9 mouse cellular contexts compared by ENCODE assay signal in the genomic region with DNA sequence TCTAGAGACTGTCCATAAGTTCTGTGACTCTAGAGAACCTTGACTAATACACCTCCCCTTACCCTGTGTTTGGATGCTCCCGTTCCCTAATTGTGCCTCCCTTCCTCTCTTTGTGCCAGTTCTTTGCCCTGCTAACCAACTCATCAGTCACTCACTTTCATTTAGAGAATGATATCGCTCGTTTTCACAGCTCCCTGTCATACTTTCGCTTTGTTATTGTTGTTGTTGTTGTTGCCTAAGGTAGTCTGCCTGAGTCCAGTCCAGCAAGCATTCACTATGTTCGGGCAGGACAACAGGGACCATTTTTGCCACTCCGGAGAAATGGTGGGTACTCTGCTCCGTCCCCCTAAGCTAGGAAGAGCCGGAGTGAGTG. TPM values are rescaled to one million over a fixed set of nuclear protein-coding genes. Genes with fewer than 3 reads are reported as not detected.
DNase-seq lines count a peak whose midpoint lies in the region; ATAC-seq and TF ChIP-seq lines count a peak whose summit lies in the region.
"Had no signal": no experiment of that assay in that cellular context is flagged by ENCODE, and none has a peak within 500 bp of the region (broad histone marks: within the 10 kb centered on the region; RNA-seq: fewer than 3 reads in every experiment).

No protein-coding gene starts in this region.

- no peak for TF ChIP-seq CTCF in bone marrow, adult 2 months (IDR thresholded peaks at IDR 0.05; ENCODE audit: control insufficient read depth, insufficient read depth, low read length)

- WGBS in bone marrow, adult 2 months, result 13% methylated on average over 8 of the region's 8 CpGs
- WGBS in hindbrain, embryonic 11.5 days, result 69% methylated on average over 8 of the region's 8 CpGs

- H3K27me3 ChIP-seq in hindbrain, embryonic 11.5 days (ENCODE audit: control insufficient read depth, insufficient read depth, low read length), result no peaks in the 10 kb centered on the region
- H3K27me3 ChIP-seq in megakaryocyte, embryonic 14.5 days (replicated peaks), result peaks cover 5% of the 10 kb centered on the region

- H3K4me2 ChIP-seq in hindbrain, embryonic 11.5 days (replicated peaks; ENCODE audit: low read depth, low read length), result peak overlapping the region; percentile 22; the same call in 1 of the 2 replicates

- no peak overlapping the region for H3K27ac ChIP-seq in bone marrow, adult 2 months (ENCODE audit: control insufficient read depth, insufficient read depth, low read depth, low read length, poor library complexity)
- H3K27ac ChIP-seq in hindbrain, embryonic 11.5 days (ENCODE audit: low read depth, low read length), result no peak overlapping the region

- H3K36me3 ChIP-seq in hindbrain, embryonic 11.5 days (ENCODE audit: control insufficient read depth, insufficient read depth, low read length), result no peaks in the 10 kb centered on the region
- H3K36me3 ChIP-seq in megakaryocyte, embryonic 14.5 days (replicated peaks; ENCODE audit: low read length), result no peaks in the 10 kb centered on the region

- no peak overlapping the region for H3K9ac ChIP-seq in hindbrain, embryonic 11.5 days (ENCODE audit: low read depth, low read length)

- no peak for TF ChIP-seq POLR2A in bone marrow, adult 2 months (IDR thresholded peaks at IDR 0.05; ENCODE audit: borderline replicate concordance, control insufficient read depth, low read depth, low read length)

- no peak for ATAC-seq in hindbrain, embryonic 11.5 days (ENCODE audit: low FRiP score)

- H3K4me3 ChIP-seq in bone marrow, adult 2 months (replicated peaks; ENCODE audit: control insufficient read depth, low read depth, low read length), result peak overlapping the region; percentile 86
- no peak overlapping the region for H3K4me3 ChIP-seq in hindbrain, embryonic 11.5 days (ENCODE audit: low read depth, low read length)
- H3K4me3 ChIP-seq in megakaryocyte, embryonic 14.5 days (replicated peaks), result peak overlapping the region; percentile 95

- DNase-seq in heart, adult 8-10 months (ENCODE audit: low spot score), result peak; percentile 2
- no peak for DNase-seq in heart, postnatal 4 days
- no peak for DNase-seq in hindbrain, embryonic 11.5 days (ENCODE audit: low spot score)
- no peak for DNase-seq in right cerebral cortex, postnatal 36 days (ENCODE audit: low spot score in 2 of 2)
- no peak for DNase-seq in gastrocnemius, postnatal 25 days
- no peak for DNase-seq in adrenal gland, postnatal 36 days

- H3K9me3 ChIP-seq in hindbrain, embryonic 11.5 days (ENCODE audit: control insufficient read depth, low read length), result no peaks in the 10 kb centered on the region
- H3K9me3 ChIP-seq in megakaryocyte, embryonic 14.5 days, result no peaks in the 10 kb centered on the region

- H3K4me1 ChIP-seq in bone marrow, adult 2 months (ENCODE audit: control insufficient read depth, insufficient read depth, low read length), result no peaks in the 10 kb centered on the region
- H3K4me1 ChIP-seq in hindbrain, embryonic 11.5 days (replicated peaks; ENCODE audit: control insufficient read depth, insufficient read depth, low read length), result no peaks in the 10 kb centered on the region
- H3K4me1 ChIP-seq in megakaryocyte, embryonic 14.5 days, result peaks cover 12% of the 10 kb centered on the region

RNA-seq across cellular contexts. Expression of a gene that starts 3.6 kb away (rescaled TPM):
- total RNA-seq in heart, adult 8-10 months (2022), result not detected
- total RNA-seq in heart, postnatal 4 days (2021), result not detected
- 1.9 TPM in 1 of 2 replicates, not detected in the other for polyA plus RNA-seq in bone marrow, adult 2 months (2011; ENCODE audit: insufficient read depth, insufficient read length, low replicate concordance, missing spikeins)
- polyA plus RNA-seq in hindbrain, embryonic 11.5 days (2014; fragmentation: Nextera tagmentation; extraction: Ambion mirVana), result not detected in 2 replicates
- not detected in 2 replicates for polyA plus RNA-seq in megakaryocyte, embryonic 14.5 days (2012; ENCODE audit: insufficient read depth, low replicate concordance)
- not detected for total RNA-seq in gastrocnemius, postnatal 25 days (2021)
- total RNA-seq in adrenal gland, postnatal 36 days (2021), result not detected
- total RNA-seq: megakaryocyte-erythroid progenitor cell, adult 5-6 weeks had no signal

RNA-seq across cellular contexts. Expression of a gene that starts 6.5 kb away (rescaled TPM):
- not detected for total RNA-seq in heart, adult 8-10 months (2022)
- total RNA-seq in heart, postnatal 4 days (2021), result not detected
- polyA plus RNA-seq in bone marrow, adult 2 months (2011; ENCODE audit: insufficient read depth, insufficient read length, low replicate concordance, missing spikeins), result not detected in 2 replicates
- polyA plus RNA-seq in hindbrain, embryonic 11.5 days (2014; fragmentation: Nextera tagmentation; extraction: Ambion mirVana), result not detected in 2 replicates
- not detected in 2 replicates for polyA plus RNA-seq in megakaryocyte, embryonic 14.5 days (2012; ENCODE audit: insufficient read depth, low replicate concordance)
- total RNA-seq in gastrocnemius, postnatal 25 days (2021), result not detected
- not detected for total RNA-seq in adrenal gland, postnatal 36 days (2021)
- total RNA-seq: megakaryocyte-erythroid progenitor cell, adult 5-6 weeks had no signal

RNA-seq across cellular contexts. Expression of a gene that starts 36.0 kb away (rescaled TPM):
- not detected for total RNA-seq in heart, adult 8-10 months (2022)
- not detected for total RNA-seq in heart, postnatal 4 days (2021)
- not detected in 2 replicates for polyA plus RNA-seq in bone marrow, adult 2 months (2011; ENCODE audit: insufficient read depth, insufficient read length, low replicate concordance, missing spikeins)
- polyA plus RNA-seq in hindbrain, embryonic 11.5 days (2014; fragmentation: Nextera tagmentation; extraction: Ambion mirVana), result not detected in 2 replicates
- not detected in 2 replicates for polyA plus RNA-seq in megakaryocyte, embryonic 14.5 days (2012; ENCODE audit: insufficient read depth, low replicate concordance)
- not detected for total RNA-seq in gastrocnemius, postnatal 25 days (2021)
- not detected for total RNA-seq in adrenal gland, postnatal 36 days (2021)
- total RNA-seq: megakaryocyte-erythroid progenitor cell, adult 5-6 weeks had no signal

RNA-seq across cellular contexts. Expression of a gene that starts 37.5 kb away (rescaled TPM):
- total RNA-seq in heart, adult 8-10 months (2022), result not detected
- total RNA-seq in heart, postnatal 4 days (2021), result not detected
- not detected in 2 replicates for polyA plus RNA-seq in bone marrow, adult 2 months (2011; ENCODE audit: insufficient read depth, insufficient read length, low replicate concordance, missing spikeins)
- not detected in 2 replicates for polyA plus RNA-seq in hindbrain, embryonic 11.5 days (2014; fragmentation: Nextera tagmentation; extraction: Ambion mirVana)
- not detected in 2 replicates for polyA plus RNA-seq in megakaryocyte, embryonic 14.5 days (2012; ENCODE audit: insufficient read depth, low replicate concordance)
- not detected for total RNA-seq in gastrocnemius, postnatal 25 days (2021)
- total RNA-seq in adrenal gland, postnatal 36 days (2021), result not detected
- total RNA-seq: megakaryocyte-erythroid progenitor cell, adult 5-6 weeks had no signal

RNA-seq across cellular contexts. Expression of a gene that starts 43.0 kb away (rescaled TPM):
- total RNA-seq in heart, adult 8-10 months (2022), result not detected
- not detected for total RNA-seq in heart, postnatal 4 days (2021)
- not detected in 2 replicates for polyA plus RNA-seq in bone marrow, adult 2 months (2011; ENCODE audit: insufficient read depth, insufficient read length, low replicate concordance, missing spikeins)
- polyA plus RNA-seq in hindbrain, embryonic 11.5 days (2014; fragmentation: Nextera tagmentation; extraction: Ambion mirVana), result not detected in 2 replicates
- polyA plus RNA-seq in megakaryocyte, embryonic 14.5 days (2012; ENCODE audit: insufficient read depth, low replicate concordance), result not detected in 2 replicates
- not detected for total RNA-seq in gastrocnemius, postnatal 25 days (2021)
- not detected for total RNA-seq in adrenal gland, postnatal 36 days (2021)
- total RNA-seq: megakaryocyte-erythroid progenitor cell, adult 5-6 weeks had no signal
